Mouse (Mus musculus) lung, adult 2 months (tissue): ENCODE measurements around the gene Fbxo24. TPM values are rescaled to one million over a fixed set of nuclear protein-coding genes. Genes with fewer than 3 reads are reported as not detected.
A peak's percentile ranks its signal among the peaks of the same experiment; 100 is the strongest.

Experiments
- DNase-seq: peaks from one replicate; pipeline ENCODE4 v3.0.0; 2022
- H3K4me1 ChIP-seq: fragments of 200-500 bp; 2 replicates; pipeline ENCODE4 v1.6.1; 2011; ENCODE audit warnings: low read length; ENCODE audit not compliant: control insufficient read depth, insufficient read depth
- H3K4me3 ChIP-seq: fragments of 200-500 bp; replicated peaks from 2 replicates; pipeline ENCODE3; 2011; ENCODE audit warnings: low read depth, mild to moderate bottlenecking, control low read depth, low read length; ENCODE audit errors: extremely low read depth
- CTCF ChIP-seq: fragments of 200-500 bp; IDR thresholded peaks from 2 replicates; pipeline ENCODE4 v1.5.1; 2011; ENCODE audit warnings: mild to moderate bottlenecking, low read length, control low read depth; ENCODE audit not compliant: insufficient read depth
- POLR2A ChIP-seq: fragments of 200-500 bp; IDR thresholded peaks from 2 replicates; pipeline ENCODE4 v1.6.1; 2011; ENCODE audit warnings: low read depth, mild to moderate bottlenecking, control low read depth, low read length, borderline replicate concordance; ENCODE audit errors: extremely low read depth
- WGBS: fragments of 180-500 bp; shearing (Covaris S2); methylation state at CpG from one replicate; pipeline ENCODE4 v1.1.7; 2018; 5-methylcytosine and 5-hydroxymethylcytosine counted together
- polyA plus RNA-seq: library from polyadenylated mRNA; depleted of rRNA; stranded (reverse); fragments of >200 nt; gene quantifications from 2 replicates; pipeline ENCODE4 v1.2.3, GENCODE M21; 2012; rRNA removed

Fbxo24 gene
- polyA plus RNA-seq: 0.89 and 1.0 TPM in 2 replicates

DNA sequence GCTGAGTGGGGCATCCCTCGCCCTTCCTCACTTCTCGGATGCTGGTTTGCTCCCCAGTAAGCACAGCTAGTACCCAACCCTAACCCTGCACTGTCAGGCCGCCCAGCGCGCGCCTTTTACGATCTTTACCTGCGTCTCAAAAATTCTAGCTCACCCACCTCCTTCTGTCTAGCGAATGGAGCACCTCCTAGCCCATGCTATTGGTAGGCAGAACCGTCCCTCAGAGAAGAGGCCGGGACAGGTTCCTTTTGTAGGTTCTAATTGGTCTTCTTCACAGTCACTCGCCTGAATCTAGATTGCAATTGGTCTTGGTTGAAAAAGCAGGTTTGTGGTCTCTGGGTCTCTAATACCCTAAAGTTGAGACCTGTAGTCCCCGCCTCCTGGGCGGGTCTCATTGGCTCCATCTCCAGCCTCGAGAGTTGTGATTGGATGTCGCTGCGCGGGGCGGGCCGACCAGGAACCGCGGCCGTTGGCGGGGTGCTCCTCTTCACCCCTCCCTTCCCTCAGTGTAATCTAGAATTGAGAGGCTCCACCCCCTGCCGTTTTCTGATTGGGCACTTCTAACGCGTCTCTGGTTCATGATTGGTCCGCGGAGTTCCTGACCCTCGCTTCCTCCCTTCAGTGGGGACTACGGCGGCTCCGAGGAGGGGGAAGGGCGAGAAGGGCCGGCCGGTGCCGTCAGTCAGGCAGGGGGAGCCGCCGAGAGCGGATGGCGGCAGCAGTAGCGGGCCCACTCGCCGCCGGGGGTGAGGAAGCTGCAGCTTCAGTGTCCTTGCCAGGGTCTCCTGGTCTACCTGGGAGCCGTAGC is at the start of gene Fbxo24, which contains the start of the genes Lrch4 and Gm20605:
Gene Fbxo24 (minus strand): TSS at position 505 of the 808 bp plus-strand sequence.
Gene Lrch4 (plus strand): TSS at position 624 of the 808 bp plus-strand sequence.
Gene Gm20605 (plus strand): TSS at position 678 of the 808 bp plus-strand sequence.
- WGBS: under 1% methylated on average over 46 of the region's 46 CpGs
- peak; percentile 96 for TF ChIP-seq POLR2A
- no peak for TF ChIP-seq CTCF
- H3K4me3 ChIP-seq: peak within 1 kb of the TSS; percentile 95
- DNase-seq: peak; percentile 96
- H3K4me1 ChIP-seq: peaks cover 3% of the 10 kb centered on the region; the same call in 1 of the 2 replicates

DNA sequence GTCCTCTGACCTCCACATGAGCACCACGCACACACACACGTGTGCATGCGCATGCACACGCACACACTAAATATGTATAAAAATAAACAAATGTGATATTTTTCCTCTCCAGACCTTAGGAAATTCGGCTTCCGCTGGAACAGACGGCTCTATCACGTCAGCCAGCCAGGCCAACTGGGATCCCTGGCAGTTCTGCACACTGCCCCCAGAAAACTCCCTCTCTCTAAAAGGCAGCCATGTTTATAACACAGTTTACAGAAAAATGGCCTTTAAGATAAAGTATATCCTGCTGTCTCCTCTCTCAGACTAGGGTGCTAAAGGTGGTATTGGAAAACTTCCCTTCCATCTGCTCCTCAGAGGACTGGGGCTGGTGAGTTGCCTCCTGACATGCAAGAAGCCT is 49.1 kb upstream of the Fbxo24 start:
- Histone ChIP-seq H3K4me1 (no peaks in the 10 kb centered on the region), H3K4me3 (no peak overlapping the region)
- WGBS: 91% methylated on average over 8 of the region's 8 CpGs
- no peak for DNase-seq
- TF ChIP-seq POLR2A: no peak
- TF ChIP-seq CTCF: no peak

DNA sequence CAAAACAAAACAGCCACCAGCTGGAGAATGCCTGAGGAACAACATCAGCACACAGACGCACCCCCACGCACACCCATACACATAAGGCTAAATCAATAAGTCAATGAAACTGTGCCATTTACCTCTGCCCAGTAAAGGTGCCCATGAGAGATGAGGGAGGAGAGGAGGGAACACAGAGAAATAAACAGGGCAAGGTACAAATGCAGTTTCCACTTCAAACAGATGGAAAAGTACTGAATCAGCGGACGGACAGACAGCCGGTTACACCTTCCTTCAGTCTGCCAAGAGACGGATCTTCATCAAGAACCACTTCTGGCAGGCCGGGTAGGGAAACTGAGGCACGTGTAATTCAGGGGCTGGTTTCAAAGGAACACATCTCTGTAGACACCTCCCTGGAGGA is 46.0 kb upstream of the Fbxo24 start:
- peaks cover 10% of the 10 kb centered on the region for H3K4me1 ChIP-seq
- DNase-seq: no peak
- 93% methylated on average over 8 of the region's 8 CpGs for WGBS
- TF ChIP-seq CTCF (no peak), POLR2A (no peak)
- H3K4me3 ChIP-seq: no peak overlapping the region

DNA sequence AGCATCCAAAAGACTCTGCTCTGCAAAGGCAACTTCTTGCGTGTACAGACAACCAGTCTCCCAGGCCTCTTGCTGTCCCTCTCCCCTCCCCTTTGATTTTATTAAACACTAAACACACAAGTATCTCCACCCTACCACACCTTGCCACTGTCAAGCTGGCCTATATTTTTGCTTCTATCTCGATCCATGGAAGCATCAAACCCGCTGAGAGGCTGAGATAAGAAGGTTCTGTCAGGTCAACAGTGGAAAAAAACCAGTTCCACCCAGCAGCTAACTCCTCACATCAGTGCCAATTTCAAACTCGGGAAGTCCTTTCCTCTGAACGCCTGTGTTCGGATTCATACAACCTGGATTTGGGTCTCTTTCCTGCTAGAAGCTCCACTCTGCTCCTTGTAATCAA is 44.2 kb upstream of the Fbxo24 start:
- Histone ChIP-seq H3K4me1 (peaks cover 10% of the 10 kb centered on the region), H3K4me3 (no peak overlapping the region)
- DNase-seq: no peak
- WGBS: 67% methylated on average over 6 of the region's 6 CpGs
- TF ChIP-seq CTCF: no peak
- no peak for TF ChIP-seq POLR2A

DNA sequence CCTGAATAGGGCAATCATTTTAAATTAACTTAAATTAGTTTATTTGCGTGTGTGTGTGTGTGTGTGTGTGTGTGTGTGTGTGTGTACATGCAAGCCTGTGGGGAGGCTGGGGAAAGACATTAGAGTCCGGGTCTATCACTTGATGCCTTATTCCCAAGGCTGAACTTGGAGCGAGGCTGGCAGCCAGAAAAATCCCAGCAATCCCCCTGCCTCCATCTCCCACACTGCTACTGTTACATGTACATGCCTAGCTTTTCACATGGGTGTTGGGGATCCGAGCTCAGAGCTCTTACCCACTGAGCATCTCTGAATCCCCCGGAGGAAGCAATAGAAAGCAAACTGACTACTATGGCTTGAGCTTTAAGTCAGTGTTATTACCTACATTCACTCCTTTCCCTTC is 43.6 kb upstream of the Fbxo24 start:
- WGBS: 76% methylated on average over 5 of the region's 5 CpGs
- no peak overlapping the region for H3K4me3 ChIP-seq
- TF ChIP-seq POLR2A (no peak), CTCF (no peak)
- peaks cover 10% of the 10 kb centered on the region for H3K4me1 ChIP-seq
- no peak for DNase-seq

DNA sequence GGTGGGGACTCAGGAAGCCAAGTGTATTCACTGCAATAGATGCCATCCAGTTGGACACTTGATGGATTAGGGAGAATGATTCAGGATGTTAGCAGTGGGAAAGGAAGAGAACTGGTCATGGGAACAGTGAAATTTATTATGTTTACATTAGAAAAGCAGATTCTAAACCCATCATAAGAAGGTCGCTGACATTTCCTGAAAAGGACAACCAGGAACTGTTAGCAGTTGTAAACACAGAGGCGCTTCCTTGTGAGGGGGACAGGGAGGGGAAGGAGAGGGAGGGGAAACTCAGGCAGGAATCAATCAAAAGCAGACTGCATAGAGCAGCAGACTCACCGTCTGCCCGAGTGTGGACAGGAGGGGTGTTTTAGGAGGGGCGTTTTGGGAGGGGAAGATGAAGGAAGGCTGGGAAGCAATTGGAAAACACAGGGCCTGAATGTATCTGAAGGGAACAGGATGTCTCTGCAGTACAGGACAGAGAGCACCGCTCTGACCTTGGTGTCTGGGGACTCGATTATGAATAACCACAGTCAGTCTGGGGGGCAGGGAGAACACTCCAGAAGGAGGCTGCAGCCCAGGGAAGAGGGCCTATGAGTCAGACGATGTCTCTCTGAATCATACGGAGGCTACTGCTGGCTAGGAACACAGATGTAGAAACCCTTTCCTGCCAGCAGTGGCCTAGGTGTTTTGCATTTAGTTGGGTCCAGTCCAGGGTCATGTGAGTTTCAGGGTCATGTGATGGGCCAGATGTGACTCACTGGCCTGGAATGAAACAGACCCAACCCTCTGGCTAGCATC is 42.8 kb upstream of the Fbxo24 start:
- DNase-seq: peak; percentile 47
- TF ChIP-seq POLR2A (no peak), CTCF (no peak)
- H3K4me3 ChIP-seq: no peak overlapping the region
- WGBS: 5% methylated on average over 9 of the region's 9 CpGs
- H3K4me1 ChIP-seq: peaks cover 10% of the 10 kb centered on the region

DNA sequence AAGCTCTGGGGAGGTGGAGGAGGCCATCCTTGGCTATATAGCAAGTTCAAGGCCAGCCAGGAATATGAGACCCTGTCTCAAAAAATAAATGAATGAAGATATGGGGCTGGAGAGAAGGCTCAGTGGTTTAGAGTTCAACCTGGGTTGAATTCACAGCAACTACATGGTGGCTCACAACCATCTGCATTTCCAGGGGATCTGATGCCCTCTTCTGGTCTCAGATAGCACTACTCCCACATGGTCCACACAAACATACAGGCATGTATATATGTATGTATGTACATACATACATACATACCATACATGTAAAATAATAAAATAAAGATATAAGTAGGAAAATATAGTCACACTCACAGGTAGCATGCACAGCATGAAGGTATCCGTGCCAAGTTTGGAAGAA is 41.4 kb upstream of the Fbxo24 start:
- WGBS: 98% methylated on average over 1 of the region's 1 CpGs
- TF ChIP-seq POLR2A (no peak), CTCF (no peak)

DNA sequence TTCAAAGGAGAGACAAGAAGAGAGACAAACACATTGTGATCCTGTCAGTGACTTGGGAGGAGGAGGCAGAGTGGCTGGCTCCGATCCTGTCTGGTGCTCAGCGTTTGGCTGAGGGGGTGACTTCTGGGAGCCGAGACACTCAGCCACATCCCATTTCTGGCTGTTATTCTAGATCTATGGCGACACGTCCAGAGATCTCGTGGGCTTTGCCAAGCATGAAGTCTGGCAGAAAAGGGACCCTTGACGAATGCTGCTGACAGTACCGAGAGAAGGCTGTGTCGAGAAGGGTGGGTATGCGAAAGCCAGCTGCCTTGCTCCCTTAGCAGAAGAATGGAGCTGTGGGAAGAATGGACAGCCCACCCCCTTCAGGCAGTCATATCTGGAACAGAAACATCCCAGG is 40.2 kb upstream of the Fbxo24 start:
- TF ChIP-seq CTCF: no peak
- no peak for TF ChIP-seq POLR2A
- 73% methylated on average over 10 of the region's 10 CpGs for WGBS
- H3K4me3 ChIP-seq: no peak overlapping the region
- H3K4me1 ChIP-seq: peaks cover 10% of the 10 kb centered on the region
- no peak for DNase-seq

More for the DNA sequence above, 41.4 kb upstream of the Fbxo24 start:
- H3K4me3 ChIP-seq: no peak overlapping the region
- H3K4me1 ChIP-seq: peaks cover 10% of the 10 kb centered on the region
- DNase-seq: no peak

DNA sequence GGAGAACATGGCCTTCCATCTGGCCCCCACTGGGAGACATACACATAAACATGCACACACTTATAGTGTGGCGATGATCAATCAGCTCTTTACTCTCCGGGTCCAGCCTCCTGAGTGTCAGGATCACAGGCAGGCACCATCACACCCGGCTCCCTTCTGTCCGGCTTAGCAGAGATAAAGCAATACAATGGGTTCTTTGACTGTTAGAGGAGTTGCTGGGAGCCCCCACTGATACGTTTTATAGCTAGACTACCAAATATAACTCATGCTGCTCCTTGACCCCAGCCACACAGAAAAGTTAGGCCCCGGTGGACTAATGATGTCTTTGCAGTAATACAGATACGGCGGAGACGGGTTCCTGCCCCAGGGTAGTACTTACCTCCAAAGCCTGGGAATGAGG is 34.3 kb upstream of the Fbxo24 start:
- TF ChIP-seq POLR2A (no peak), CTCF (no peak)
- no peak overlapping the region for H3K4me3 ChIP-seq
- 80% methylated on average over 9 of the region's 9 CpGs for WGBS
- no peak for DNase-seq
- peaks cover 5% of the 10 kb centered on the region; the same call in 1 of the 2 replicates for H3K4me1 ChIP-seq

DNA sequence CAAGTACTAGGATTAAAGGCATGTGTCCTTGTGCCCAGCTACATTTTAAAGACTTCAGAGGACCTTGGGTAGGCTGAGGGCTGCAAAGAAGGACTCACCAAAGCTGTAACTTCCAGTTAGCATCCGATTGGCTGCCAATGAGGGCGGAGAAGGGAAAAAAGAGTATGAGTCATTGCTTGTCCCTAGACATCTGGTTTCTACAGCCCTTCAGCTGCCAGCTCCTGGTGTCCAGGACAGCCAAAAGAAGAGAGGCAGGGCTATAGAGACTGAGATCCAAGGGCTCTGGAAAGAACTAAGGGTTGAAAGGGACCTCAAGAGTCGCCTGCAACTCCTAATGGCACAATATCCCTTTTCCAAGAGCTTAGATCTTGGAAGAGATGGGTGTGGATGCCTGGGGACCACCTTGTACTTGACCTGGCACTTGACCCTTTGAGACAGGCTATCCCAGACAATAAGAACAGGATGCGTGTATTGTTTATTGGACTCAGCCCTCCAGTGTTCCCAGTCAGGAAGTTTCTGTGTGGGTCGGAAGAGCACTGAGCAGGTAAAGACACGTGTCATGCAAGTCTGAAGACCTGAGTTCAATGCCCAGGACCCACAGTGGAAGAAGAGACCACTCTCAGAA is 31.4 kb upstream of the Fbxo24 start:
- Histone ChIP-seq H3K4me1 (peaks cover 5% of the 10 kb centered on the region; the same call in 1 of the 2 replicates), H3K4me3 (no peak overlapping the region)
- DNase-seq: no peak
- no peak for TF ChIP-seq POLR2A
- TF ChIP-seq CTCF: no peak
- 43% methylated on average over 6 of the region's 6 CpGs for WGBS
